8 mouse cellular contexts compared by ENCODE assay signal in the genomic region with DNA sequence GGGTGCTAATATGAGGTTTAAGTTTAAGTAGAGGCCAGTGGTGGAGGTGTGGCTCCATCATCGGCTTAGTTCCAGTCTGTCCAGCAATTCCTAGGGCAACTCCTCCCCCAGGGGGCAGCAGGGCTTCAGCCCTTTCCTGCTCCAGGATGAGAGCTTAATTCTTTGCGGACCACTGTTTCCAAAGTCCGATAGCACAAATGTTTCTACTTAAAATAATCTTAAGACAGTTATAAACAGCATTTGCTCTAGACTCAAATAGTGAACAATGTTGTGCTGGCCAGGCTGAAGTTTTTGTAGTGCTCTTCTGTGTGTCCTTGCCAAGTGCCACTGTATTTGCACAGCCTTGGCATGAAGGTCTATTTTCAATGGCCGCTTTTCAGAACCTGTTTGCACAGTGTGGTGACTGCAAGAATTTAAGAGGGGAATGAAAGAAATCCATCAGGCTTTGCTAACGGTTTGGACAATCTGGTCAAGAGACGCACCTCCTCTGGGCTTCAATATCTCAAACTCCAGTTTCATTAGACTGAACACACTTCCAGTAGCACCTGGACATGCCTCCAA. TPM values are rescaled to one million over a fixed set of nuclear protein-coding genes. Genes with fewer than 3 reads are reported as not detected.
DNase-seq lines count a peak whose midpoint lies in the region; ATAC-seq and TF ChIP-seq lines count a peak whose summit lies in the region.

No protein-coding gene starts in this region.

- no peak for ATAC-seq in embryonic facial prominence, embryonic 15.5 days (ENCODE audit: insufficient number of reproducible peaks, low FRiP score, low TSS enrichment, low read depth)
- peak; percentile 1 for ATAC-seq in inflammation-experienced regulatory T-cells, adult 6 months

- WGBS in embryonic facial prominence, embryonic 15.5 days, result 25% methylated on average over 6 of the region's 6 CpGs
- 38% methylated on average over 6 of the region's 6 CpGs for WGBS in midbrain, embryonic 10.5 days

- H3K9me3 ChIP-seq in embryonic facial prominence, embryonic 15.5 days (replicated peaks), result no peaks in the 10 kb centered on the region
- H3K9me3 ChIP-seq in midbrain, embryonic 10.5 days (replicated peaks), result peaks cover 3% of the 10 kb centered on the region; the same call in 1 of the 2 replicates

- H3K4me1 ChIP-seq in embryonic facial prominence, embryonic 15.5 days, result peaks cover 5% of the 10 kb centered on the region; the same call in 1 of the 2 replicates
- peaks cover 17% of the 10 kb centered on the region for H3K4me1 ChIP-seq in midbrain, embryonic 10.5 days

- H3K9ac ChIP-seq in embryonic facial prominence, embryonic 15.5 days, result no peak overlapping the region

- peak; percentile 20 for DNase-seq in gastrocnemius, adult 2 months
- no peak for DNase-seq in gastrocnemius, postnatal 4 days (ENCODE audit: low spot score in 2 of 2)
- DNase-seq in midbrain, embryonic 10.5 days (ENCODE audit: low spot score), result no peak
- DNase-seq in embryo, embryonic 10.5 days (ENCODE audit: low spot score), result no peak
- no peak for DNase-seq in urinary bladder, adult 18-20 months (ENCODE audit: low spot score in 2 of 2)
- DNase-seq in embryo, embryonic 10 days (ENCODE audit: low spot score), result no peak

- peak overlapping the region; percentile 90 for H3K4me3 ChIP-seq in gastrocnemius, adult 2 months
- H3K4me3 ChIP-seq in embryonic facial prominence, embryonic 15.5 days (replicated peaks), result peak overlapping the region; percentile 55
- peak overlapping the region; percentile 67 for H3K4me3 ChIP-seq in midbrain, embryonic 10.5 days

- intact Hi-C loops in gastrocnemius, adult 2 months (cut with DNase I), result loop anchor here (5.0 kb wide), 1 partner anchor 327 kb away; no protein-coding TSS in a partner anchor

- peaks cover 9% of the 10 kb centered on the region; the same call in 1 of the 2 replicates for H3K36me3 ChIP-seq in embryonic facial prominence, embryonic 15.5 days
- H3K36me3 ChIP-seq in midbrain, embryonic 10.5 days, result peaks cover 17% of the 10 kb centered on the region

- peak overlapping the region; percentile 82 for H3K4me2 ChIP-seq in embryonic facial prominence, embryonic 15.5 days (replicated peaks)

- H3K27ac ChIP-seq in gastrocnemius, adult 2 months, result no peak overlapping the region
- no peak overlapping the region for H3K27ac ChIP-seq in embryonic facial prominence, embryonic 15.5 days (replicated peaks)
- no peak overlapping the region for H3K27ac ChIP-seq in midbrain, embryonic 10.5 days (replicated peaks)

- peaks cover 9% of the 10 kb centered on the region; the same call in 1 of the 2 replicates for H3K27me3 ChIP-seq in embryonic facial prominence, embryonic 15.5 days
- peaks cover 36% of the 10 kb centered on the region for H3K27me3 ChIP-seq in midbrain, embryonic 10.5 days (ENCODE audit: low read depth, poor library complexity, severe bottlenecking)

- no peak for TF ChIP-seq CTCF in gastrocnemius, adult 2 months (IDR thresholded peaks at IDR 0.05)

RNA-seq across cellular contexts. Expression of a gene that starts 0.8 kb away (rescaled TPM):
- total RNA-seq in gastrocnemius, adult 2 months (2021), result 10 to 100 TPM; 59.2 to 67.0 TPM
- total RNA-seq in gastrocnemius, postnatal 4 days (2021), result 10 to 100 TPM; 38.1 to 44.6 TPM
- 9.2 and 10.8 TPM in 2 replicates for polyA plus RNA-seq in embryonic facial prominence, embryonic 15.5 days (2015; fragmentation: Nextera tagmentation; extraction: Ambion mirVana)
- 1 to 10 TPM in 2 of 3 experiments, under 1 TPM in 1; 0.92 to 2.1 (median 1.7) TPM for polyA plus RNA-seq in inflammation-experienced regulatory T-cells, adult 6 months (2017; shearing (Covaris generic))
- polyA plus RNA-seq in midbrain, embryonic 10.5 days (2016; fragmentation: Nextera tagmentation; extraction: Ambion mirVana), result 8.0 and 8.3 TPM in 2 replicates

RNA-seq across cellular contexts. Expression of a gene that starts 47.0 kb away (rescaled TPM):
- 10 to 100 TPM; 10.8 to 12.6 TPM for total RNA-seq in gastrocnemius, adult 2 months (2021)
- total RNA-seq in gastrocnemius, postnatal 4 days (2021), result 10 to 100 TPM; 16.2 to 22.0 TPM
- polyA plus RNA-seq in embryonic facial prominence, embryonic 15.5 days (2015; fragmentation: Nextera tagmentation; extraction: Ambion mirVana), result 75.4 and 87.6 TPM in 2 replicates
- polyA plus RNA-seq in inflammation-experienced regulatory T-cells, adult 6 months (2017; shearing (Covaris generic)), result 10 to 100 TPM; 83.6 to 99.5 (median 99.3) TPM
- 84.1 and 89.5 TPM in 2 replicates for polyA plus RNA-seq in midbrain, embryonic 10.5 days (2016; fragmentation: Nextera tagmentation; extraction: Ambion mirVana)
